Mouse (Mus musculus): ENCODE data around the gene Olfr1212. TPM values are rescaled to one million over a fixed set of nuclear protein-coding genes. Genes with fewer than 3 reads are reported as not detected.

Olfr1212 gene
- total RNA-seq (2014; rRNA removed), result not detected in 2 replicates
- polyA plus RNA-seq (2012; rRNA removed), result not detected in 2 replicates

DNA sequence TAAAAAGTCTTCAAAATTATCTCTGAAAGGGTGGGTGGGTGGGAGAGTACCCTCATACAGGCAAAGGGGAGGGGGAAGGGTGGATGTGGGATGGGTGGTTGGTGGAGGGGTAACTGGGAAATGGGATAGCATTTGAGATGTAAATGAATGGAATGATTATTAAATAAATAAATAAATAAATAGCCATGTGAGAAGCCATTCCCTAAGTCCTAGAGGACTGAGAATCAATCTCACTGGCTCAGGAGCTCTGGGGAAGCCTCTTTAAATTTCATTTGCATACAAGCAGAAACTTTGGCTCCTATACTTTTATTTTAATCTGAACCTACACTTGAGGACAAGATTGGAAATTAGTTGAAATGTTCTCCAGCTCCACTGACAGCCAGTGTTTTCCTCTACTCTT, at the start of gene Olfr1212:
Gene Olfr1212, plus strand, starts transcription at position 301 of the 400 bp plus-strand sequence.
- no peaks in the 10 kb centered on the region for H3K4me1 ChIP-seq (ENCODE audit: control insufficient read depth, insufficient read depth, low read length)
- no peaks in the 10 kb centered on the region for H3K27me3 ChIP-seq (ENCODE audit: control insufficient read depth, insufficient read depth, low read length)
- H3K36me3 ChIP-seq (ENCODE audit: control insufficient read depth, insufficient read depth, low read length), result no peaks in the 10 kb centered on the region
- H3K4me3 ChIP-seq (ENCODE audit: insufficient read depth, low read depth, low read length), result no peak within 1 kb of the TSS
- H3K9ac ChIP-seq (ENCODE audit: low read depth, low read length), result no peak within 1 kb of the TSS
- no peaks in the 10 kb centered on the region for H3K79me2 ChIP-seq (ENCODE audit: control insufficient read depth, insufficient read depth, low read length)
- no peak for DNase-seq (ENCODE audit: extremely low read depth, low read depth, low spot score)
- H3K27ac ChIP-seq (replicated peaks; ENCODE audit: insufficient read depth, low read depth, low read length), result no peak within 1 kb of the TSS
- no peak for TF ChIP-seq CTCF (IDR thresholded peaks at IDR 0.05; ENCODE audit: low read depth, low read length)
- no peak for TF ChIP-seq POLR2A (IDR thresholded peaks at IDR 0.05; ENCODE audit: extremely low read depth, insufficient read depth, low read length)

DNA sequence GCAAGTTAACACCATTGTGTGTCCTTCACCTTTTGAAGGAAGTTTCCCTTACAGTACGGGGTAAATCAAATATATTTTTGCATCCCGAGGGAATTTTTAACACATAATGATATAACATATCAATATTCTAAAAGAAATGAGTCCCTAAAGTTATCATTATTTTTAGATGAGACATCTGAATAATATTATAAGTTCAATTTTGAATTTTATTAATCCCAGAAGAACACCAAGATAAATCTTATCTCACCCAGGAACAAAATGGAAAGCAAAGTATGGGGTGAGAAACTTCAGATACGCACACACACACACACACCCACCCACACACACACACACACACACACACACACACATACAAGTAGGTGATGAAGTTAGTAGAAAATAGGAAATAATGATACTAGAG, 38.7 kb upstream of the Olfr1212 start, which contains the start of gene Olfr1209:
Gene Olfr1209, minus strand, starts transcription at position 101 of the 400 bp plus-strand sequence.
- Histone ChIP-seq H3K4me3 (ENCODE audit: insufficient read depth, low read depth, low read length) (no peak within 1 kb of the TSS), H3K36me3 (ENCODE audit: control insufficient read depth, insufficient read depth, low read length) (no peaks in the 10 kb centered on the region), H3K9ac (ENCODE audit: low read depth, low read length) (no peak within 1 kb of the TSS), H3K27me3 (ENCODE audit: control insufficient read depth, insufficient read depth, low read length) (no peaks in the 10 kb centered on the region), H3K4me1 (ENCODE audit: control insufficient read depth, insufficient read depth, low read length) (no peaks in the 10 kb centered on the region), H3K27ac (replicated peaks; ENCODE audit: insufficient read depth, low read depth, low read length) (no peak within 1 kb of the TSS), H3K79me2 (ENCODE audit: control insufficient read depth, insufficient read depth, low read length) (no peaks in the 10 kb centered on the region)
- TF ChIP-seq CTCF (IDR thresholded peaks at IDR 0.05; ENCODE audit: low read depth, low read length) (no peak), POLR2A (IDR thresholded peaks at IDR 0.05; ENCODE audit: extremely low read depth, insufficient read depth, low read length) (no peak)
- 81% methylated on average over 3 of the region's 3 CpGs for WGBS
- DNase-seq (ENCODE audit: extremely low read depth, low read depth, low spot score), result no peak

DNA sequence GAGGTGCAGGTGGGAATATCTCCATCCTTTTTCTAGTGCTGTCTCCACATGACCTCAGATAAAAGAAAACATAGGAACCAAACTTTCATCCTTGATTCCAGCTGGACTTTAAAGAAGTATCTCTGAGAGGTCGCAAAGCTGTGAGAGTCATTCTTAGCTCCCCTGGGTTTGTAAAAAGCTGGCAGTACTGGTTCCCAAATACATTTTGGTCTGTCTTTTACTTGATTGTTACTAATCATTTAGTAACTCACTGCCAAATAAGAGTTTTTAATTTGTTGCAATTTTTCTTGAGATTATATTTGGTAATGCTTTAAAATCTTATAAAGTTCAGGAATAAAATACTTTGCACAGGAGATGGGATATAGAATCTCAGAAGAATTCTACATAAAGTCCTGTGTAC, 15.8 kb upstream of the Olfr1212 start, which contains the start of gene Olfr1211:
Gene Olfr1211, minus strand, starts transcription at position 101 of the 400 bp plus-strand sequence.
- no peaks in the 10 kb centered on the region for H3K27me3 ChIP-seq (ENCODE audit: control insufficient read depth, insufficient read depth, low read length)
- H3K36me3 ChIP-seq (ENCODE audit: control insufficient read depth, insufficient read depth, low read length), result no peaks in the 10 kb centered on the region
- WGBS, result 91% methylated on average over 1 of the region's 1 CpGs
- H3K4me1 ChIP-seq (ENCODE audit: control insufficient read depth, insufficient read depth, low read length), result no peaks in the 10 kb centered on the region
- no peaks in the 10 kb centered on the region for H3K79me2 ChIP-seq (ENCODE audit: control insufficient read depth, insufficient read depth, low read length)
- no peak within 1 kb of the TSS for H3K4me3 ChIP-seq (ENCODE audit: insufficient read depth, low read depth, low read length)
- TF ChIP-seq POLR2A (IDR thresholded peaks at IDR 0.05; ENCODE audit: extremely low read depth, insufficient read depth, low read length), result no peak
- no peak for TF ChIP-seq CTCF (IDR thresholded peaks at IDR 0.05; ENCODE audit: low read depth, low read length)
- no peak within 1 kb of the TSS for H3K9ac ChIP-seq (ENCODE audit: low read depth, low read length)
- no peak within 1 kb of the TSS for H3K27ac ChIP-seq (replicated peaks; ENCODE audit: insufficient read depth, low read depth, low read length)
- no peak for DNase-seq (ENCODE audit: extremely low read depth, low read depth, low spot score)

DNA sequence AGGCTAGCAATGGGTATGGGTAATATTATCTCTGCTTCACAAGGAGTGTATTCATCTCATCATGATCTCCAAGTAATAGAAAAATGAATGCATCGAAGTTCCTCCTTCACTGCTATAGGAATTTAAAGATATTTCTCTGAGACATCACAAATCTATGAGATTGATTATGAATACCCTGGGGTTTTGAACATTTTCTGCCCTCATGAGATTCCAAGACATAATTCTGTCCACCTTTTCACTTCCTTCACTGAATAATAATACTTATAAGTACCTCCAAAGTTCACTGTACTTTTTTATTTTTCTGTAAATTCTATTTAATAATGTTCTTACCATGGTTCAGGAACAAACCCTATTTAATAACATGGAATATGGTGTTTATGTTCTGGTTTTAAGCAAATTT, 26.4 kb downstream of the Olfr1212 start, which contains the start of gene Gm13762:
Gene Gm13762, minus strand, starts transcription at position 101 of the 400 bp plus-strand sequence.
- TF ChIP-seq POLR2A (IDR thresholded peaks at IDR 0.05; ENCODE audit: extremely low read depth, insufficient read depth, low read length), result no peak
- no peak for TF ChIP-seq CTCF (IDR thresholded peaks at IDR 0.05; ENCODE audit: low read depth, low read length)
- Histone ChIP-seq H3K9ac (ENCODE audit: low read depth, low read length) (no peak within 1 kb of the TSS), H3K36me3 (ENCODE audit: control insufficient read depth, insufficient read depth, low read length) (no peaks in the 10 kb centered on the region), H3K27me3 (ENCODE audit: control insufficient read depth, insufficient read depth, low read length) (no peaks in the 10 kb centered on the region), H3K27ac (replicated peaks; ENCODE audit: insufficient read depth, low read depth, low read length) (no peak within 1 kb of the TSS), H3K4me3 (ENCODE audit: insufficient read depth, low read depth, low read length) (no peak within 1 kb of the TSS), H3K79me2 (ENCODE audit: control insufficient read depth, insufficient read depth, low read length) (no peaks in the 10 kb centered on the region), H3K4me1 (ENCODE audit: control insufficient read depth, insufficient read depth, low read length) (no peaks in the 10 kb centered on the region)
- DNase-seq (ENCODE audit: extremely low read depth, low read depth, low spot score), result no peak
- WGBS, result 75% methylated on average over 1 of the region's 1 CpGs

DNA sequence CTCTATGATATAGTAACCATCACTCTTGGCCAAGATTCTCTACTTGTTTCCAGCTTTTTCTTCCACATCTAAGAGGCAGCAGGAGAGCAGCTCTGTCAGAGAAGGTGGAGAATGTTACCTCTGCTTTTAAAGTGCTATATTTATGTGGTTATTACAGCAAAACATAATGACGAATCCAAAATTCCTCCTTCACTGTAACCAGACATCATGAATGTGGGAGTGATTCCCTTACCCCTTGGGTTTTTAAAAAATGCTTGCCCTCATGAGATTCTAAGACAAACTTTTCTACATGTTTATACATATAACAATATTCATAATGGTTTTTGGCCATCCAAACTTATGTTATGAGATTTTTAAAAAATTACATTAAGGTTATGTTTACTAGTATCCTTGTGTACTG, 38.8 kb downstream of the Olfr1212 start, which contains the start of gene Olfr1214:
Gene Olfr1214, minus strand, starts transcription at position 101 of the 400 bp plus-strand sequence.
- Histone ChIP-seq H3K4me1 (ENCODE audit: control insufficient read depth, insufficient read depth, low read length) (no peaks in the 10 kb centered on the region), H3K27ac (replicated peaks; ENCODE audit: insufficient read depth, low read depth, low read length) (no peak within 1 kb of the TSS), H3K36me3 (ENCODE audit: control insufficient read depth, insufficient read depth, low read length) (no peaks in the 10 kb centered on the region), H3K9ac (ENCODE audit: low read depth, low read length) (no peak within 1 kb of the TSS), H3K27me3 (ENCODE audit: control insufficient read depth, insufficient read depth, low read length) (no peaks in the 10 kb centered on the region), H3K79me2 (ENCODE audit: control insufficient read depth, insufficient read depth, low read length) (no peaks in the 10 kb centered on the region), H3K4me3 (ENCODE audit: insufficient read depth, low read depth, low read length) (no peak within 1 kb of the TSS)
- DNase-seq (ENCODE audit: extremely low read depth, low read depth, low spot score), result no peak
- 76% methylated on average over 1 of the region's 1 CpGs for WGBS
- no peak for TF ChIP-seq CTCF (IDR thresholded peaks at IDR 0.05; ENCODE audit: low read depth, low read length)
- TF ChIP-seq POLR2A (IDR thresholded peaks at IDR 0.05; ENCODE audit: extremely low read depth, insufficient read depth, low read length), result no peak

DNA sequence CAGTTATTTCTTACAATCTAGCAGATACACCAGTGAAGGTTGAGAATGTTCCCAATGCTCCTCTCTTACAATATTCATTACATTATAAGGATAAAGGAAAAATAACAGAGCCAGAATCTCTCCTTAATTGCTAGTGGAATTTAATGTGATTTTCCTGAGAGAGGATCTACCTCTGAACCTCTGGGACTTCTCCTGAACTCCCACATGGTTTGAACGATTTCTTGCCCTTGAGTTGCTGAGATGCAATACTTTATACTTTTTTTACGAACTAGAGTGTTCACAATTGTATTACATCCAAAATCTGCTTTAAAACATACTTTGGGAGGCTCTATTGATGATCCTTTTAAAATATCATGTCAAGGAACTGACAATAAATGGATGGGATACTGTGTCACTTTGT, 53.1 kb downstream of the Olfr1212 start, which contains the start of gene Olfr1215:
Gene Olfr1215, minus strand, starts transcription at position 101 of the 400 bp plus-strand sequence.
- H3K36me3 ChIP-seq (ENCODE audit: control insufficient read depth, insufficient read depth, low read length), result no peaks in the 10 kb centered on the region
- 46% methylated on average over 2 of the region's 2 CpGs for WGBS
- no peak for TF ChIP-seq CTCF (IDR thresholded peaks at IDR 0.05; ENCODE audit: low read depth, low read length)
- TF ChIP-seq POLR2A (IDR thresholded peaks at IDR 0.05; ENCODE audit: extremely low read depth, insufficient read depth, low read length), result no peak
- H3K79me2 ChIP-seq (ENCODE audit: control insufficient read depth, insufficient read depth, low read length), result no peaks in the 10 kb centered on the region
- no peak within 1 kb of the TSS for H3K27ac ChIP-seq (replicated peaks; ENCODE audit: insufficient read depth, low read depth, low read length)
- no peak for DNase-seq (ENCODE audit: extremely low read depth, low read depth, low spot score)
- H3K4me1 ChIP-seq (ENCODE audit: control insufficient read depth, insufficient read depth, low read length), result no peaks in the 10 kb centered on the region
- H3K27me3 ChIP-seq (ENCODE audit: control insufficient read depth, insufficient read depth, low read length), result no peaks in the 10 kb centered on the region
- H3K9ac ChIP-seq (ENCODE audit: low read depth, low read length), result no peak within 1 kb of the TSS
- H3K4me3 ChIP-seq (ENCODE audit: insufficient read depth, low read depth, low read length), result no peak within 1 kb of the TSS

Other genes with a start within 250 kb of the Olfr1212 start
- gene Olfr1196, start 249.4 kb upstream of the Olfr1212 start, total RNA-seq (2014; rRNA removed), result not detected in 2 replicates
- not detected in 2 replicates for gene Olfr1196, start 249.4 kb upstream of the Olfr1212 start, polyA plus RNA-seq (2012; rRNA removed)
- not detected in 2 replicates for gene Olfr1197, start 221.6 kb upstream of the Olfr1212 start, total RNA-seq (2014; rRNA removed)
- gene Olfr1197, start 221.6 kb upstream of the Olfr1212 start, polyA plus RNA-seq (2012; rRNA removed), result not detected in 2 replicates
- gene Olfr1198, start 202.6 kb upstream of the Olfr1212 start, total RNA-seq (2014; rRNA removed), result not detected in 2 replicates
- not detected in 2 replicates for gene Olfr1198, start 202.6 kb upstream of the Olfr1212 start, polyA plus RNA-seq (2012; rRNA removed)
- gene Olfr1199, start 193.5 kb upstream of the Olfr1212 start, total RNA-seq (2014; rRNA removed), result not detected in 2 replicates
- not detected in 2 replicates for gene Olfr1199, start 193.5 kb upstream of the Olfr1212 start, polyA plus RNA-seq (2012; rRNA removed)
- not detected in 2 replicates for gene Olfr1200, start 183.5 kb upstream of the Olfr1212 start, total RNA-seq (2014; rRNA removed)
- gene Olfr1200, start 183.5 kb upstream of the Olfr1212 start, polyA plus RNA-seq (2012; rRNA removed), result not detected in 2 replicates
- not detected in 2 replicates for gene Olfr1201, start 160.9 kb upstream of the Olfr1212 start, total RNA-seq (2014; rRNA removed)
- gene Olfr1201, start 160.9 kb upstream of the Olfr1212 start, polyA plus RNA-seq (2012; rRNA removed), result not detected in 2 replicates
- not detected in 2 replicates for gene Olfr1202, start 139.5 kb upstream of the Olfr1212 start, total RNA-seq (2014; rRNA removed)
- not detected in 2 replicates for gene Olfr1202, start 139.5 kb upstream of the Olfr1212 start, polyA plus RNA-seq (2012; rRNA removed)
- gene Olfr1205, start 124.2 kb upstream of the Olfr1212 start, total RNA-seq (2014; rRNA removed), result not detected in 2 replicates
- not detected in 2 replicates for gene Olfr1205, start 124.2 kb upstream of the Olfr1212 start, polyA plus RNA-seq (2012; rRNA removed)
- gene Olfr1204, start 104.7 kb upstream of the Olfr1212 start, total RNA-seq (2014; rRNA removed), result not detected in 2 replicates
- not detected in 2 replicates for gene Olfr1204, start 104.7 kb upstream of the Olfr1212 start, polyA plus RNA-seq (2012; rRNA removed)
- not detected in 2 replicates for gene Olfr1206, start 90.7 kb upstream of the Olfr1212 start, total RNA-seq (2014; rRNA removed)
- not detected in 2 replicates for gene Olfr1206, start 90.7 kb upstream of the Olfr1212 start, polyA plus RNA-seq (2012; rRNA removed)
- not detected in 2 replicates for gene Olfr1208, start 51.7 kb upstream of the Olfr1212 start, total RNA-seq (2014; rRNA removed)
- gene Olfr1208, start 51.7 kb upstream of the Olfr1212 start, polyA plus RNA-seq (2012; rRNA removed), result not detected in 2 replicates
- gene Olfr1209, start 38.8 kb upstream of the Olfr1212 start, total RNA-seq (2014; rRNA removed), result not detected in 2 replicates
- not detected in 2 replicates for gene Olfr1209, start 38.8 kb upstream of the Olfr1212 start, polyA plus RNA-seq (2012; rRNA removed)
- gene Olfr1211, start 15.9 kb upstream of the Olfr1212 start, total RNA-seq (2014; rRNA removed), result not detected in 2 replicates
- gene Olfr1211, start 15.9 kb upstream of the Olfr1212 start, polyA plus RNA-seq (2012; rRNA removed), result not detected in 2 replicates
- gene Gm13762, start 26.3 kb downstream of the Olfr1212 start, total RNA-seq (2014; rRNA removed), result not detected in 2 replicates
- not detected in 2 replicates for gene Gm13762, start 26.3 kb downstream of the Olfr1212 start, polyA plus RNA-seq (2012; rRNA removed)
- gene Olfr1214, start 38.7 kb downstream of the Olfr1212 start, total RNA-seq (2014; rRNA removed), result not detected in 2 replicates
- not detected in 2 replicates for gene Olfr1214, start 38.7 kb downstream of the Olfr1212 start, polyA plus RNA-seq (2012; rRNA removed)
- gene Olfr1215, start 53.0 kb downstream of the Olfr1212 start, total RNA-seq (2014; rRNA removed), result not detected in 2 replicates
- gene Olfr1215, start 53.0 kb downstream of the Olfr1212 start, polyA plus RNA-seq (2012; rRNA removed), result not detected in 2 replicates
- not detected in 2 replicates for gene Olfr1216, start 64.4 kb downstream of the Olfr1212 start, total RNA-seq (2014; rRNA removed)
- gene Olfr1216, start 64.4 kb downstream of the Olfr1212 start, polyA plus RNA-seq (2012; rRNA removed), result not detected in 2 replicates
- gene Olfr1217, start 78.1 kb downstream of the Olfr1212 start, total RNA-seq (2014; rRNA removed), result not detected in 2 replicates
- gene Olfr1217, start 78.1 kb downstream of the Olfr1212 start, polyA plus RNA-seq (2012; rRNA removed), result not detected in 2 replicates
- gene Olfr1218, start 107.2 kb downstream of the Olfr1212 start, total RNA-seq (2014; rRNA removed), result not detected in 2 replicates
- not detected in 2 replicates for gene Olfr1218, start 107.2 kb downstream of the Olfr1212 start, polyA plus RNA-seq (2012; rRNA removed)
- not detected in 2 replicates for gene Olfr1219, start 129.5 kb downstream of the Olfr1212 start, total RNA-seq (2014; rRNA removed)
- not detected in 2 replicates for gene Olfr1219, start 129.5 kb downstream of the Olfr1212 start, polyA plus RNA-seq (2012; rRNA removed)
- gene Olfr1220, start 152.9 kb downstream of the Olfr1212 start, total RNA-seq (2014; rRNA removed), result not detected in 2 replicates
- gene Olfr1220, start 152.9 kb downstream of the Olfr1212 start, polyA plus RNA-seq (2012; rRNA removed), result not detected in 2 replicates
- not detected in 2 replicates for gene Olfr1221, start 163.3 kb downstream of the Olfr1212 start, total RNA-seq (2014; rRNA removed)
- not detected in 2 replicates for gene Olfr1221, start 163.3 kb downstream of the Olfr1212 start, polyA plus RNA-seq (2012; rRNA removed)
- not detected in 2 replicates for gene Olfr1222, start 179.1 kb downstream of the Olfr1212 start, total RNA-seq (2014; rRNA removed)
- gene Olfr1222, start 179.1 kb downstream of the Olfr1212 start, polyA plus RNA-seq (2012; rRNA removed), result not detected in 2 replicates
- not detected in 2 replicates for gene Olfr1223, start 197.6 kb downstream of the Olfr1212 start, total RNA-seq (2014; rRNA removed)
- not detected in 2 replicates for gene Olfr1223, start 197.6 kb downstream of the Olfr1212 start, polyA plus RNA-seq (2012; rRNA removed)
- not detected in 2 replicates for gene Olfr1224-ps1, start 210.1 kb downstream of the Olfr1212 start, total RNA-seq (2014; rRNA removed)
- not detected in 2 replicates for gene Olfr1224-ps1, start 210.1 kb downstream of the Olfr1212 start, polyA plus RNA-seq (2012; rRNA removed)
- gene Olfr1225, start 220.7 kb downstream of the Olfr1212 start, total RNA-seq (2014; rRNA removed), result not detected in 2 replicates
- not detected in 2 replicates for gene Olfr1225, start 220.7 kb downstream of the Olfr1212 start, polyA plus RNA-seq (2012; rRNA removed)
- gene Olfr1226, start 246.1 kb downstream of the Olfr1212 start, total RNA-seq (2014; rRNA removed), result not detected in 2 replicates
- not detected in 2 replicates for gene Olfr1226, start 246.1 kb downstream of the Olfr1212 start, polyA plus RNA-seq (2012; rRNA removed)

All from liver, adult 2 months (tissue).